Mouse (Mus musculus) heart, postnatal 14 days (tissue): ENCODE results near the gene Myo10. TPM values are rescaled to one million over a fixed set of nuclear protein-coding genes. Genes with fewer than 3 reads are reported as not detected.

Experiments used
- DNase-seq, 2 experiments: peaks; one replicate each; pipeline ENCODE4 v3.0.0; 2021 to 2022
- intact Hi-C: fragments of 180-260 bp; cut with DNase I; formaldehyde crosslinking; loops from one replicate; pipeline ENCODE4 v1.15.1; 2025
- total RNA-seq, 2 experiments: library from RNA; stranded (reverse); gene quantifications; 2 replicates each; pipeline ENCODE4 v1.2.3; 2021

The Myo10 gene
- total RNA-seq, 2 experiments from 2014 or later, result 64.7 to 66.9 TPM

- DNase-seq, result no peak
- intact Hi-C loops, result no loop called here
Measured at GRCm38 (mm10) chr15:25608742-25609141, 13.6 kb upstream of the Myo10 start.

- no peak for DNase-seq
- intact Hi-C loops, result no loop called here
Measured at GRCm38 (mm10) chr15:25609253-25609652, 13.1 kb upstream of the Myo10 start.

- no peak for DNase-seq
- intact Hi-C loops, result no loop called here
Measured at GRCm38 (mm10) chr15:25611178-25611577, 11.1 kb upstream of the Myo10 start.

GRCm38 (mm10) chr15:25620560-25620959 is 1.8 kb upstream of the Myo10 start:
- intact Hi-C loops, result loop anchor here (5.0 kb wide), 1 partner anchor 133 kb away; no protein-coding TSS in a partner anchor
- DNase-seq, result no peak

- intact Hi-C loops, result loop anchor here (2.0 to 5.0 kb wide), 2 partner anchors 41 to 134 kb away; no protein-coding TSS in a partner anchor
- no peak for DNase-seq
Measured at GRCm38 (mm10) chr15:25621351-25622199, 750 bp upstream of the Myo10 start.

- intact Hi-C loops, result loop anchor here (1.0 to 5.0 kb wide), 3 partner anchors 42 to 182 kb away; no protein-coding TSS in a partner anchor
- DNase-seq, result peak; percentile 64 to 66
Measured at GRCm38 (mm10) chr15:25622867-25623471, 644 bp downstream of the Myo10 start.

GRCm38 (mm10) chr15:25623556-25624180 is 1.3 kb downstream of the Myo10 start:
- intact Hi-C loops, result loop anchor here (1.0 to 5.0 kb wide), 4 partner anchors 43 to 182 kb away; no protein-coding TSS in a partner anchor
- DNase-seq, result no peak

- intact Hi-C loops, result loop anchor here (2.0 to 5.0 kb wide), 2 partner anchors 93 to 137 kb away; no protein-coding TSS in a partner anchor
- peak; percentile 40 to 62 for DNase-seq
Measured at GRCm38 (mm10) chr15:25624263-25624662, 1.9 kb downstream of the Myo10 start.

- peak in 1 of 2 experiments; percentile 33 for DNase-seq
Measured at GRCm38 (mm10) chr15:25625471-25625870, 3.1 kb downstream of the Myo10 start.

GRCm38 (mm10) chr15:25627012-25627411 is 4.7 kb downstream of the Myo10 start:
- DNase-seq, result no peak
- intact Hi-C loops, result loop anchor here (5.0 kb wide), 1 partner anchor 45 kb away; no protein-coding TSS in a partner anchor

More at GRCm38 (mm10) chr15:25625471-25625870, 3.1 kb downstream of the Myo10 start:
- intact Hi-C loops, result loop anchor here (2.0 to 5.0 kb wide), 2 partner anchors 47 to 91 kb away; no protein-coding TSS in a partner anchor

GRCm38 (mm10) chr15:25628251-25628650 is 5.9 kb downstream of the Myo10 start:
- DNase-seq, result no peak
- intact Hi-C loops, result loop anchor here (5.0 kb wide), 1 partner anchor 44 kb away; no protein-coding TSS in a partner anchor

GRCm38 (mm10) chr15:25630716-25631115 is 8.4 kb downstream of the Myo10 start:
- no peak for DNase-seq
- intact Hi-C loops, result no loop called here

- no peak for DNase-seq
- intact Hi-C loops, result no loop called here
Measured at GRCm38 (mm10) chr15:25631332-25631731, 9.0 kb downstream of the Myo10 start.

- no peak for DNase-seq
- intact Hi-C loops, result no loop called here
Measured at GRCm38 (mm10) chr15:25632902-25633301, 10.6 kb downstream of the Myo10 start.

GRCm38 (mm10) chr15:25633674-25634340 is 11.5 kb downstream of the Myo10 start:
- intact Hi-C loops, result no loop called here
- peak; percentile 63 to 64 for DNase-seq

GRCm38 (mm10) chr15:25637727-25638126 is 15.4 kb downstream of the Myo10 start:
- DNase-seq, result peak; percentile 43 to 47
- intact Hi-C loops, result no loop called here

- intact Hi-C loops, result no loop called here
- DNase-seq, result no peak
Measured at GRCm38 (mm10) chr15:25639217-25639616, 16.9 kb downstream of the Myo10 start.

- intact Hi-C loops, result no loop called here
- peak; percentile 45 to 60 for DNase-seq
Measured at GRCm38 (mm10) chr15:25640840-25641752, 18.8 kb downstream of the Myo10 start.
